Mouse (Mus musculus) bone marrow macrophage, adult 2 months (primary cell): ENCODE measurements around the gene Tnfsf15.

Source experiments
- CTCF ChIP-seq: IDR thresholded peaks from 2 replicates; pipeline ENCODE4 v1.5.1; 2012; ENCODE audit warnings: low read depth, mild to moderate bottlenecking, low read length, moderate library complexity
- POLR2A ChIP-seq: IDR thresholded peaks from 2 replicates; pipeline ENCODE4 v1.6.1; 2012; ENCODE audit warnings: mild to moderate bottlenecking, low read depth, low read length, borderline replicate concordance

DNA sequence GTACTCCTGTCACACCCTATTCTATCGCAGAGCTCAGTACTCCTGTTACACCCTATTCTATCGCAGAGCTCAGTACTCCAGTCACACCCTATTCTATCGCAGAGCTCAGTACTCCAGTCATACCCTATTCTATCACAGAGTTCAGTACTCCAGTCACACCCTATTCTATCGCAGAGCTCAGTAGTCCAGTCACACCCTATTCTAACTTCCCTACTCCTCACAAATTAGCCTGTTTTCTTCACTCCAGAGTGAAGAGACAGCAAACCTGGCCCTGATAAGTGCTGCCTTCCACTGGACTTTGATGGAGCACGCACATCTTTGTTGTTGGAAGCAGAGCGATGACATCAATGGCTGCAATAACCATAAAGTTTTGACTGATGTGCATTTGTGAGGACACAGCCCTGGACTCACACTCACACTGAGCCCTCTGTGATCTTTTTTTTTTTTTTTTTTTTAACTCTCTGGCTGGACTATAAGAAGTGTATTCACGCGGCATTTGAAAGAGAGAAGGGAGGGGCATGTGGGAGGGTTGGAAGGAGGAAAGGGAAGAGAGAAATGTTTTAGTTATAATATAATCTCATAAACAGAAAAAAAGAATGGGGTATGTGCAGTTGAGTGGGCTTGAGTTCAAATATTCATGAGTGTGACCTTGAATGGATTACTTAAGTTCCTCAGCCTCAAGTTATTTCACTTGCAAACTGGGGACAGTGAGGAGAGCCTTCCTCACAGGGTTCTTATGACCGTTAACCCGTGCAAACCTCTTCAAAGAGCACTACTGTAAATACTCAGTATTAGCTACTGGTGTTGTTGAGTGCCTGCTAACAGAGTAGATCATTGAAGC, 60.3 kb downstream of the Tnfsf15 start:
- TF ChIP-seq CTCF = no peak
- TF ChIP-seq POLR2A = no peak
